Mouse (Mus musculus) hindbrain, embryonic 10.5 days (tissue): ENCODE measurements at regions not wholly inside any gene's neighbourhood (a gene's known extent, or its start where the extent isn't known, plus 50 kb on each side); places are given as distances from the start of the nearest gene placed in this dataset.

Experiments used
- DNase-seq: peaks from one replicate; pipeline ENCODE4 v3.0.0-alpha.2; 2017; ENCODE audit warnings: low spot score
- H3K27ac ChIP-seq: fragments of 300-500 bp; sonication (generic); 2 replicates; pipeline ENCODE4 v1.5.1; 2016; ENCODE audit warnings: mild to moderate bottlenecking, moderate library complexity
- H3K27me3 ChIP-seq: fragments of 300-500 bp; sonication (generic); 2 replicates; pipeline ENCODE4 v1.6.1; 2016; ENCODE audit warnings: mild to moderate bottlenecking; ENCODE audit not compliant: poor library complexity, insufficient read depth, severe bottlenecking
- H3K36me3 ChIP-seq: fragments of 300-500 bp; sonication (generic); 2 replicates; pipeline ENCODE4 v1.6.1; 2016; ENCODE audit warnings: mild to moderate bottlenecking, moderate library complexity
- H3K4me1 ChIP-seq: fragments of 300-500 bp; sonication (generic); replicated peaks from 2 replicates; pipeline ENCODE4 v1.6.1; 2016; ENCODE audit warnings: mild to moderate bottlenecking
- H3K4me3 ChIP-seq: fragments of 300-500 bp; sonication (generic); 2 replicates; pipeline ENCODE4 v1.5.1; 2016; ENCODE audit warnings: mild to moderate bottlenecking, moderate library complexity
- H3K9me3 ChIP-seq: fragments of 300-500 bp; sonication (generic); 2 replicates; pipeline ENCODE4 v1.6.1; 2016; ENCODE audit warnings: mild to moderate bottlenecking, moderate library complexity
- WGBS: fragments of 180-500 bp; shearing (Covaris S2); methylation state at CpG from one replicate; pipeline ENCODE4 v1.1.7; 2016; 5-methylcytosine and 5-hydroxymethylcytosine counted together

GRCm38 (mm10) chr5:125843259-125843658 lies 311.7 kb downstream of the Tmem132b start:
- Histone ChIP-seq H3K4me3 (no peak overlapping the region), H3K9me3 (0 out of 2 replicates have a peak, but pooled peaks cover 4% of the 10 kb centered on the region), H3K27me3 (no peaks in the 10 kb centered on the region), H3K27ac (no peak overlapping the region), H3K4me1 (no peaks in the 10 kb centered on the region), H3K36me3 (no peaks in the 10 kb centered on the region)
- WGBS = 81% methylated on average over 6 of the region's 6 CpGs
- no peak for DNase-seq

DNA sequence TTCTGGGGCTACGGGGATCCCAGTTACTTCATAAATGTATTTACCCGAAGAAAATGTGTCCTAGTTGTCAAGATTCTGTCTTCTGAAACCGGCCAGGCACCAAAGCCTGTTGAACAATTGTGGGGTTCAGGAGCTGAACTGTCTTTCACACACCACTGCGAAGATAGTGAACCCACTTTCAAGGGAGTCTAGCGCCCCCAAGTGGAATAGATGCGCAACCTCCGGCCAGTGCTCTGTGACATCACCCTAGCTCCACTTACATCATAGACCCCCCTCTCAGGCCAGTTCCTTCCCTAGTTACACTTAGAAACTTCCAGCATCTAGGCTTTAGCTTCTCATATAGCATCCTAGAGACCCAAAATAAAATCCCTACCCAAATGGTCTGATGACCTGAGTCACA lies 318.1 kb downstream of the Tmem132b start:
- Histone ChIP-seq H3K4me3 (no peak overlapping the region), H3K36me3 (no peaks in the 10 kb centered on the region), H3K9me3 (0 out of 2 replicates have a peak, but pooled peaks cover 5% of the 10 kb centered on the region), H3K27ac (no peak overlapping the region), H3K27me3 (no peaks in the 10 kb centered on the region), H3K4me1 (no peaks in the 10 kb centered on the region)
- no peak for DNase-seq
- WGBS = 86% methylated on average over 7 of the region's 7 CpGs

DNA sequence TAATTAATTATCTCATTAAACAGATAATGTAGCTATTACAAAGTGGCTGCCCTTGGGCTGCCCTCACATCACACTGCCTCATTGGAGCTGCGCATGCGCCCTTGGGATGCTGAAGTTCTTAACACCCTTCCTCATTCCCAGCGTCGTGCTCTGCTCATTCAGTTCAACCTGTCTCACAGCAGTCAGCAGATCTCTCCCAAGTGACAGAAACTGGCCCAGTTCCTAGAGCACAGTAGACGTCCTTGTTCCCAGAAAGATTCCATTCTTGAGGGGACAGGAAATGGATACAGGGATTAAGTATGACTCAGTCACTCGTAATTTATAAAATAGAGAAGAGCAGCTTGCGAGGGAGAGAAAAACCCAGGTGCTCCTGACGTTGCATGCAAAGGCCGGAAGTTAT lies 344.7 kb downstream of the Tmem132b start:
- 86% methylated on average over 9 of the region's 9 CpGs for WGBS
- H3K4me3 ChIP-seq = no peak overlapping the region
- H3K36me3 ChIP-seq = no peaks in the 10 kb centered on the region
- DNase-seq = no peak
- H3K4me1 ChIP-seq = no peaks in the 10 kb centered on the region
- no peaks in the 10 kb centered on the region for H3K27me3 ChIP-seq
- no peaks in the 10 kb centered on the region for H3K9me3 ChIP-seq
- no peak overlapping the region for H3K27ac ChIP-seq

- Histone ChIP-seq H3K27ac (no peak overlapping the region), H3K27me3 (no peaks in the 10 kb centered on the region), H3K4me3 (no peak overlapping the region), H3K9me3 (no peaks in the 10 kb centered on the region; the same call in 1 of the 2 replicates), H3K4me1 (no peaks in the 10 kb centered on the region), H3K36me3 (no peaks in the 10 kb centered on the region)
- DNase-seq = no peak
- WGBS = 86% methylated on average over 2 of the region's 2 CpGs
Observed at GRCm38 (mm10) chr5:125888840-125889239, 357.3 kb downstream of the Tmem132b start.

GRCm38 (mm10) chr5:125893864-125894263 lies 362.3 kb downstream of the Tmem132b start:
- no peak overlapping the region for H3K4me3 ChIP-seq
- peaks cover 3% of the 10 kb centered on the region; the same call in 1 of the 2 replicates for H3K9me3 ChIP-seq
- H3K27me3 ChIP-seq = no peaks in the 10 kb centered on the region
- no peaks in the 10 kb centered on the region for H3K36me3 ChIP-seq
- H3K4me1 ChIP-seq = no peaks in the 10 kb centered on the region
- no peak overlapping the region for H3K27ac ChIP-seq
- no peak for DNase-seq
- 89% methylated on average over 6 of the region's 6 CpGs for WGBS

DNA sequence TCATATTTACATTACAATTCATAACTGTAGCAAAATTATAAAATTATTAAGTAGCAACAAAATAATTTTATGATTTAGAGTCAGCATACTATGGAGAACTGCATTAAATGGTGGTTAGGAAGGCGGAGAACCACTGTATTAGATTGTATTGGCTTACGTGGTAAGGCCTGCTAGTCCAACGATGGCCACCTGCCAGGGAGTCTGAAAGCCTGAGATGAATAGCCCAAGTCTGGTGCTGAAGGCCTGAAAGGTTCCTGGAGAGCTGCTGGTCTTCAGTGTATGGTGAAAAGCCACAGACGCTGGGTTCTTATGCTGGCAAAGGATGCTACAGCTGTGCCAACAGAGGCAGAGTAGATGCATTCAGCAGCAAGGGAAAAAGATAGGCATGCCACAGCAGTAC lies 370.5 kb downstream of the Tmem132b start:
- 88% methylated on average over 4 of the region's 4 CpGs for WGBS
- Histone ChIP-seq H3K36me3 (no peaks in the 10 kb centered on the region), H3K9me3 (no peaks in the 10 kb centered on the region), H3K27ac (no peak overlapping the region), H3K4me3 (no peak overlapping the region), H3K27me3 (no peaks in the 10 kb centered on the region), H3K4me1 (no peaks in the 10 kb centered on the region)
- DNase-seq = no peak

GRCm38 (mm10) chr5:125904426-125904825 lies 372.9 kb downstream of the Tmem132b start:
- no peaks in the 10 kb centered on the region for H3K36me3 ChIP-seq
- H3K4me1 ChIP-seq = no peaks in the 10 kb centered on the region
- 0 out of 2 replicates have a peak, but pooled peaks cover 3% of the 10 kb centered on the region for H3K9me3 ChIP-seq
- H3K27me3 ChIP-seq = no peaks in the 10 kb centered on the region
- no peak for DNase-seq
- WGBS = 86% methylated on average over 5 of the region's 5 CpGs
- H3K27ac ChIP-seq = no peak overlapping the region
- no peak overlapping the region for H3K4me3 ChIP-seq

DNA sequence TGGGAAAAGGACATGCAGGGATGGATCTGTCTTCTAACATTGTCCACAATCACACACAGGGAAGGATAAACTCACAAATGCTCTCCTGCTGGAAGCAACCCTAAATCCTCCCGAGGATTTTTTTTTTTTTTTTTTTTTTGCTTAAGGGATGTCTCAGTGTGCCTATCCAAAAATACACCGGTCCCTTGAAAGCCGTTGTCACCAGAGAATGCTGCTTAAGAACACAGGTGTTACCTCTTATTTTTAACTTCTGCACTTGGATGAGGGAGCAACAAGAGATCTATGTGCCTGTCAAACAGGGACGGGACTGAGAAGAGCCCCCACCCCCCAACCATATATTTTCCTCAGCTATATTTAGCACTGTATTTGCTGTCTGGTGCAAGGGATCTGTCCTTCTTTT lies 375.8 kb downstream of the Tmem132b start:
- Histone ChIP-seq H3K4me3 (no peak overlapping the region), H3K27ac (no peak overlapping the region), H3K4me1 (no peaks in the 10 kb centered on the region), H3K36me3 (no peaks in the 10 kb centered on the region), H3K27me3 (no peaks in the 10 kb centered on the region), H3K9me3 (0 out of 2 replicates have a peak, but pooled peaks cover 3% of the 10 kb centered on the region)
- 88% methylated on average over 4 of the region's 4 CpGs for WGBS
- DNase-seq = no peak

DNA sequence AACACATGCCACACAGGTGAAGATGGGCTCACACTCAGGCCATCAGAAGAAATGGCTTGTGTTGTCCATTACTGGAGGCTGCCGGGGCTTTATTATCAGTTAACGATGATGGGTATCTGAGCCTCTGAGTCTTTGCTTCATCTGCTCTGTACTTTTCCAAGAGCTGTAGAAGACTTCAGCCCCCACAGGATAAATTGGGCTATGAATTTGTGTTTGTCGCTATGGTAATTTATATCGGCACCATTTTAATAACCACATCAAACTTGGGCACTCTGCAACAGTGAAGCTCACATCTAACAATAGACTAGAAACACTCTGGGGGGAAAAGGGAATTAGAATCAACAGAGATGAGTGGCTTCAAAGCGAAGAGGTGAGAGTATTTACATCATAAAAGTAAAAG lies 376.3 kb downstream of the Tmem132b start:
- Histone ChIP-seq H3K4me3 (no peak overlapping the region), H3K9me3 (0 out of 2 replicates have a peak, but pooled peaks cover 3% of the 10 kb centered on the region), H3K36me3 (no peaks in the 10 kb centered on the region), H3K4me1 (no peaks in the 10 kb centered on the region), H3K27me3 (no peaks in the 10 kb centered on the region), H3K27ac (no peak overlapping the region)
- no peak for DNase-seq
- 93% methylated on average over 5 of the region's 5 CpGs for WGBS

DNA sequence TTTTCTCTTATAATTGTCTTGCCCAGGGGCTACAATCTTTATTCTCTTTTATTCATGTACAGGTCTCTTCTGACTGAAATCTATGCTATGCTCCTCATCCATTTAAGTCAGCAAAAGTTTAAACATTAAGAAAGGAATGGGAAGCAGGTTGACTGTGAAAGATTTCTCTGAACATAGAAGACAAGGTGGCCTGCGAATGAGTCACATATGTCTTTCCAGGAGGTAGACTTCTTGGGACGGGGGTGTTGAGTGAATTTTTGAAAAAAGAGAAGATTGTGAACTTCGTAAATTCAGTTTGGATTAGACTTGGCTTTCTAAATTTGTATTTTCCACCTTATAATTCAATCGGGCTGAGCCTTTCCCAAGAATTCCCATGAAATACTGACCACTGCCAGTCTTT lies 384.3 kb downstream of the Tmem132b start:
- H3K27ac ChIP-seq = no peak overlapping the region
- no peaks in the 10 kb centered on the region for H3K4me1 ChIP-seq
- no peak overlapping the region for H3K4me3 ChIP-seq
- no peaks in the 10 kb centered on the region for H3K9me3 ChIP-seq
- no peaks in the 10 kb centered on the region for H3K36me3 ChIP-seq
- H3K27me3 ChIP-seq = no peaks in the 10 kb centered on the region
- 89% methylated on average over 4 of the region's 4 CpGs for WGBS
- no peak for DNase-seq

GRCm38 (mm10) chr5:125920965-125921364 lies 389.4 kb downstream of the Tmem132b start:
- Histone ChIP-seq H3K27ac (no peak overlapping the region), H3K4me3 (no peak overlapping the region), H3K27me3 (peaks cover 7% of the 10 kb centered on the region; the same call in 1 of the 2 replicates), H3K9me3 (no peaks in the 10 kb centered on the region), H3K4me1 (no peaks in the 10 kb centered on the region), H3K36me3 (no peaks in the 10 kb centered on the region)
- no peak for DNase-seq
- 28% methylated on average over 11 of the region's 11 CpGs for WGBS

DNA sequence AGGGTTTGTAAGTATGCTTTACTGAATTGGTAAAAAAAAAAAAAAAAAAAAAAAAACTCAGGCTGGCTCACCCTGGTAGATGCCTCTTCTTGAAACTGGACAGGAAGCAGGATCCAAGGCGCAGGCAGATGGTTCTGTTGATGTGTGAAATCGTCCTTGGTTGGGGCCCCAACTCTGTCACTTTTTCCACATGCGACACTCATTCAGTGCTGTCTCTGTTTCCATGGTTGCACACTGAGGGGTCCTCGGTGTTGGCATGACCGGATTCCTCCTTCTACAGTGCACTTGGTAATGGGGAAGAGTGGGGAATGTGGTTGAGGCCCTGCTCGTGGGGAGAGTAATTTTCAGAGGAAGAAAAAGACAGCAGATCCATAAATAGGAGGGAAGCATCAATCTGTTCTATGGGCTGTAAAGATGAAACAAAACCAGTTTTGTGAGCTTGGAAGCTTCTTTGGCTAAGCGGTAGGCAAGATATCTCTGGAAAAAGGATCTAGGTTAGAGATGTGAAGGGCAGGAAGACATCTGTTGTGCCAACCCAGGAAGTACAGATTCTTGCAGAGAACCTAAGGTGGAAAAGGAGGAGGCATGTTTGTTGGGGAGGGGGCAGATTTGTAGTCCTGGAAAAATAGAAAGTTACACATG lies 394.4 kb downstream of the Tmem132b start:
- no peaks in the 10 kb centered on the region for H3K4me1 ChIP-seq
- peaks cover 7% of the 10 kb centered on the region; the same call in 1 of the 2 replicates for H3K27me3 ChIP-seq
- H3K4me3 ChIP-seq = no peak overlapping the region
- H3K9me3 ChIP-seq = no peaks in the 10 kb centered on the region
- peak; percentile 19 for DNase-seq
- no peak overlapping the region for H3K27ac ChIP-seq
- whole genome bisulfite sequencing = 57% methylated on average over 7 of the region's 7 CpGs
- no peaks in the 10 kb centered on the region for H3K36me3 ChIP-seq

GRCm38 (mm10) chr5:125931502-125931901 lies 399.9 kb downstream of the Tmem132b start:
- H3K4me3 ChIP-seq = no peak overlapping the region
- no peaks in the 10 kb centered on the region for H3K27me3 ChIP-seq
- WGBS = 93% methylated on average over 4 of the region's 4 CpGs
- no peaks in the 10 kb centered on the region for H3K36me3 ChIP-seq
- no peaks in the 10 kb centered on the region for H3K9me3 ChIP-seq
- no peak overlapping the region for H3K27ac ChIP-seq
- DNase-seq = no peak
- no peaks in the 10 kb centered on the region for H3K4me1 ChIP-seq

DNA sequence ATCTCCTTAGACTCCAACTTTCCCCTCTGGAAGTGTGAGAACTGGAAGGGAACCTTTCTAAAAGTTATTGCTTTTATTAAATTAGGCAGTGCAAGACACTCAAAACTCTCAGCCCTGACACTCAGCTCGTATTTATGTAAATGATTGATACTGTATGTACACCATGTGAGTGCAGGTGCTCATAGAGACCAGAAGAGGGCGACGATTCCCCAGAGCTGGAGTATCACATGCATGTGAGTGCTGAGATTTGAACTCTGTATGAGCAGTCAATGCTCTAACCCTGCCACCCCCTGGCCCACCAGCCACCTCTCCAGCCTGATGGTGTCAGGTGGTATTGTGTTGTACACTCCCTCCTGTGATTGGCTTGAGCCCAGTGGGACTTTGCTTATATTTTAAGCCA lies 407.8 kb downstream of the Tmem132b start:
- H3K9me3 ChIP-seq = peaks cover 7% of the 10 kb centered on the region; the same call in 1 of the 2 replicates
- WGBS = 86% methylated on average over 3 of the region's 3 CpGs
- H3K36me3 ChIP-seq = no peaks in the 10 kb centered on the region
- H3K27ac ChIP-seq = no peak overlapping the region
- H3K4me3 ChIP-seq = no peak overlapping the region
- DNase-seq = no peak
- H3K27me3 ChIP-seq = no peaks in the 10 kb centered on the region
- H3K4me1 ChIP-seq = no peaks in the 10 kb centered on the region
